Mouse (Mus musculus) kidney, adult 18-20 months (tissue): ENCODE measurements around the gene Pdf.

Source experiments
- DNase-seq: peaks from one replicate; pipeline ENCODE4 v3.0.0; 2021

Pdf gene

GRCm38 (mm10) chr8:107048061-107048941, at the start of gene Pdf:
Pdf (minus strand) TSS chr8:107048614.
- DNase-seq: peak; percentile 85

GRCm38 (mm10) chr8:107096366-107097036, 48.1 kb upstream of the Pdf start, which contains the start of gene Terf2:
Terf2 (minus strand) TSS chr8:107096547.
- DNase-seq: peak; percentile 95

- DNase-seq: no peak
Observed at GRCm38 (mm10) chr8:107095717-107096365, 47.4 kb upstream of the Pdf start.

- no peak for DNase-seq
Observed at GRCm38 (mm10) chr8:107090531-107090930, 42.1 kb upstream of the Pdf start.

DNA sequence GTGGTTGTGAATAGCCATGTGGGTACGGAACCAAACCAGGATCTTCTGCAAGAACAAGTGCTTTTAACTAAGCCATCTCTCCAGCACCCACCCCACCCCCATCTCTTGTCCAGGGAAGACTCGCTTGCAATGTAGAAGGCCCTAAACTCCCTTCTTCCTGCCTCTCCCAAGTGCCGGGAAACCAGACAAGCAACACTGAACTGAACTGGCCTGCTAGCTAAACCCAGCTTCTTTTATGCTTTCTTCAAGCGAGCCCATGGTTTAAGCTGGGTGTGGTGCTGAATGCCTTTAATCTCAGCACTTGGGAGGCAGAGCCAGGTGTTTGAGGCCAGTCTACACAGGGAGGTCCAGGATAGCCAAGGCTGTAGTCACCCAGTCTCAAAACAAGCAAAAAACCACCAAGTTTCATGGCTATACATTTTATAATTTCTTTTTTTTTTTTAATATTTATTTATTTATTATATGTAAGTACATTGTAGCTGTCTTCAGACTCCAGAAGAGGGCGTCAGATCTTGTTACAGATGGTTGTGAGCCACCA, 40.2 kb upstream of the Pdf start:
- no peak for DNase-seq

GRCm38 (mm10) chr8:107086018-107086417, 37.6 kb upstream of the Pdf start:
- DNase-seq: no peak

DNA sequence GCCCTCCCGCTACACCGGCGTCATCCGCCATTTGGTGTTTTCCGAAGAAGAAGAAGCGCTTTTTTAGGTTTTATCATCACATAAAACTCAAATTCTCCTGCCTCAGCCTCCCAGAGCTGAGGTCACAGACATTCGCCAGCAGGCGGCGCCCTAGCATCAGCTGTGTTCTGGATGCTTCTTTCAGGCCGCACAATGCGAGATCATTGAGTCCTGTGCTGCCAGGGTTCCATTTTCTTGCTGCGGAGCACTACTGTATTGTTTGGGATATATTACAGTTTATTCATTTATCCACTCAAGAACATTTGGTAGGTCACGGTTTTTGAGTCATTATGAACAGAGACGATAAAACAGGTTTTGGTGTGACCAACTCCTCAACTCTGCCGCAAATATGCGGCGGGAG, 36.9 kb upstream of the Pdf start:
- DNase-seq: no peak

- DNase-seq: no peak
Observed at GRCm38 (mm10) chr8:107076239-107076888, 27.9 kb upstream of the Pdf start.

DNA sequence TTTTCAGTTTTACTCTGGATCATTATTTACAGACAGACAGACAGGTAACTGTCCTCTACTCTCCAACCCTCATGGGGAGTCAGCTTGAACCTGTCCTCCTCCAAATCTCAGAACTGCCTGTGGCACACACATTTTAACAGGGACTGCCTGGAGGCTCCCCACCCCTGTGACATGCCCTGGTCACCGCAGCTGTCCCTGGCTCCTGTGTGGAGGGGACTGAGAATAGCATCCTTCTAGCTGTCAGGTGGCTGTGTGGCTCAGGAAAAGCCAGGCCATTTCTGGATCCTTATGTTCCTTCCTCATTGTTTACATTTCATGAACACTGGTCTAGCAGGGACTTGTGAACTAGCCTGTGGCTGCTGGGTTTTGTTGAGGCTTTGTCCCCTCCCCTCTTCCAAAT, 25.7 kb upstream of the Pdf start:
- DNase-seq: no peak

- no peak for DNase-seq
Observed at GRCm38 (mm10) chr8:107073706-107074105, 25.3 kb upstream of the Pdf start.

- peak; percentile 85 for DNase-seq
Observed at GRCm38 (mm10) chr8:107065511-107066496, 17.4 kb upstream of the Pdf start, which contains the start of gene Tmed6. Tmed6 (minus strand) TSS chr8:107065644.

- DNase-seq: no peak
Observed at GRCm38 (mm10) chr8:107062613-107063012, 14.2 kb upstream of the Pdf start.

DNA sequence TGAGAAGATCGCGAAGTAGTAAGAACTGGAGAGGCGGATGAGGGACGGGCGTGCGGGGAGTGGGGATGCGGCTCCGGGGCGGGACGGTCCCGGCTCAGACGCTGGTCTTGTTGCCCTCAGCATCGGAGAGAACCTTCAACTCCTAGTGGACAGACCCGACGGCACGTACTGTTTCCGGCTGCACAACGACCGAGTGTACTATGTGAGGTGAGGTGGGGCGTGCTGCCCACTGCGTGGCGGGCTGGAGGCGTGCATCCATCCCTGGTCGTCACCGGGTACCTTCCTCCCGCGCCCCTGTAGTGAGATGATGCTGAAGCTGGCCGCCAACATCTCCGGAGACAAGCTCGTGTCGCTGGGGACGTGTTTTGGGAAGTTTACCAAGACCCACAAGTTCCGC, 8.6 kb upstream of the Pdf start:
- DNase-seq: no peak

DNA sequence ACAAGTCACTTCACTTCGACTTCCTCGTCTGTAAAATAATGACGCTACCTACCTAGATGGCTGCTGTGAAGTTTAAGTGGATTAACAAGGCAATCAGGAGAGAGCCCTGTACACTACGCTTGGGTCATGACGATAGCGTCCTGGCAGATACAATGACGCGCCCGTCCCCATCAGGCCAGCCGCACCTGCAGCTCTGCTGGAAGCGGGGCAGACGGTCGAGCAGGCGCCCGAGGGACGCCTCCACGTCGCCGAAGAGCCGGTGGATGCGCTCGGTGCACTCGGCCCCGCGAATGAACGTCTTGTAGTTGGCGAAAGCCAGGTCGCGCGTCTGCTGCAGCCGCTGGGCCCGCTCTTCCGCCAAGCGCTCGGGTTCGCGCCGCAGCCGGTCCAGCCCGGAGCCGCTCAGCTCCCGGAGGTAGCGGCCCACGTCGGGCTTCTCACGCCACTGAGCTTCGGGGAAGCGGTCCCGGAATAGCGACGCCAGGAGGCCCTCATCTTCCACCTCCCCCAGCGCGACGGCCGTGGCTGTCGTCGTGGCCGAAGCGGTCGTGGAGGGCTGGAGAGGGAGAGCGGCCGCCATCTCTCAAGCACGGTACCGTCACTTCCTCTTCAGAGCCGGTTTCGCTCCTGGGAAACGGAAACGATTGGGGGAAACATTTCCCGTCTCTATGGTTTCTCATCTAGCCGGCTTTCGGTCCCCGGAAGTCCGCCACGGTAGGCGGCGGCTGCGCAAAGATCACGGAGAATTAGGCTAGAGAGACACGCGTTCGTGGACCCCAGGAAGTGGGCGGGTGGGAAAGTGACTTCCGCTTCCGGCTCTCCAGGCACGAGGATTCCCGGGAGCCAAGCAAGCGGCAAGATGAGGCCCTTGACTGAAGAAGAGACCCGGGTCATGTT, 7.9 kb upstream of the Pdf start, which contains the start of the genes Cog8 and Nip7:
Gene Cog8, minus strand, starts transcription at position 614 of the 897 bp plus-strand sequence.
Gene Nip7, plus strand, starts transcription at position 802 of the 897 bp plus-strand sequence.
- DNase-seq: peak; percentile 94

DNA sequence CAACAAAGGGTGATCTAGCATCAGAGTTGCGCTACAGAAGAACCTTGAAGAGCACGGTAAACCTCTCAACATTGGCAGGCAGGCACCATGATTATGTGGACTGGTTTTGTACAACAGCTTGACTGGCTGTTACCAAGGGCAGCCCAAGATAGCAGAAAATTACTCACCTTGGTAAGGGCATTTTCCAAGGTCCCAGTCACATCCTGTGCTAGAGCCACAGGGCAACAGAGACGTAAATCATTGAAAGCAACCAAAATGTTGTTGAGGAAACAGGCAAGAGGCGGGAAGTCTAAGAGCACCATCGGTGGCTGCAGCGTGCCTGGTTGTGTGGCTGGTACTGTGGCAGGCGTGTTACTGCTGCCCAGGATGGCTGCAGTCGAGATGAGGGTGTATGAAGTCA, 3.6 kb upstream of the Pdf start:
- DNase-seq: no peak

DNA sequence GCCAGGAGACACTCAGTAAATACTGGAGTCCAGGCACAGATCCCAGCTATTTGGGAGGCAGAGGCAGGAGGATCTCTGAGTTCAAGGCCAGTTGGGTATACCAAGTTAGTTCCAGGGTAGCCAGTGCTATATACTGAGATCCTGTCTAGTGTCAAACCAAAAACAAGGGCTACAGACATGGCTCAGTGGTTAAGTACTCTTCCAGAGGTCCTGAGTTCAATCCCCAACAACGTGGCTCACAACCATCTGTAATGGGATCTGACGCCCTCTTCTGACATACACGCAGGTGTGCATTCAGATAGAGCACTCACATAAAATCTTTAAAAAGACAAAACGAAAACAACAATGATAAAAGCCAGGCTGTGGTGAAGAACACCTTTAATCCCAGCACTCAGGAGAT, 1.1 kb upstream of the Pdf start:
- no peak for DNase-seq

DNA sequence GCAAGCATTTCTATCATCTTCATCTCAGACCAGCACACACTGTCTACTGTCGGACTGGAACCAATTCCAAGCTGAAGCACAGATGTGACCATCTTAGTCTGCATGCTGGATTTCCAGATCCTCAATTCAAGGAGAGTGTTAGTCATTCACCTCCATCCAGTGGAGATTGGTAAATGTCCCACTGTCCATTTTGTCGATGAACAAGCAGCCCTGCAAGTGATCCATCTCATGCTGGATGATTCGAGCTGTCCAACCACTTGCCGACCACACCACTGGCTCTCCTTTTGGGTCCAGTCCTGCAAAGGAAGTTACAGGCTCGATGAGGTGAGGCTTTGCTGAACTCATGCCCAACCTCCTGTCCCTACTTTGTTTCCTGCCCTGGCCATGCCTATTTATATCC, 1.4 kb downstream of the Pdf start:
- DNase-seq: no peak

DNA sequence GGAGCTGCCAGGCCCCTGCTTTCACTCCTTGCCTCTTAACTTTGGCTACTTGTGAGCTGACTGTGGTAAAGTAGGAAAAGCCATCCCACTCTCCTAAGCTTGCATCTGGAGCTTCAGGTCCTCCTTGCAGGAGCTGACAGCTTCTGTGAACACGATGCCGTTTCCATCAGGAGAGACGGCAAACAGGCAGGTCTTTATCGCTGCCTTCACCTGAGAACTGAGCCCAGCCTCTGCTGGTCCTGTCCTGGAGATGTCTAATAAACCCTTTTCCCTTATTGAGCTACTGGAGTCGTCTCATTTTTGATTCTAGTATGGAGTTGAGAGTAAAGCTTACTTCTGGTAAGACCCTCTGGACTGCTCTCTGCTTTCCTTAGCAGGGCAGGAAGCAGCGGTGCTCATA, 2.9 kb downstream of the Pdf start:
- DNase-seq: no peak

DNA sequence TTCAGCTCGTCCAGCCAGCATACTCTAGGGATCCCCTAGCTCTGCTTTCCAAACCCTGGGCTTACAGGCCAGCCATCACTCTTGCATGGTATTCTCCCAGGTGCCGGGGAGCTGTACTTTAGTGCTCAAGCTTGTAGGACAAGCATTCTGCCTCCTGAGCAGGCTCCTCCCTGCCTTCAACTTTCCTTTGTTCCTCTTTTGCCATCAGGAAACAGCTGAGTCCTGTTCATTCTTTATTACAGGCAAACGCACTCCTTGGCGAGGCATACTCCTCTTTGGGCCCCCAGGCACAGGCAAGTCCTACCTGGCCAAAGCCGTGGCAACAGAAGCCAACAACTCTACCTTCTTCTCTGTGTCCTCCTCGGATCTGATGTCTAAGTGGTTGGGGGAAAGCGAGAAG, 7.8 kb downstream of the Pdf start:
- DNase-seq: no peak

DNA sequence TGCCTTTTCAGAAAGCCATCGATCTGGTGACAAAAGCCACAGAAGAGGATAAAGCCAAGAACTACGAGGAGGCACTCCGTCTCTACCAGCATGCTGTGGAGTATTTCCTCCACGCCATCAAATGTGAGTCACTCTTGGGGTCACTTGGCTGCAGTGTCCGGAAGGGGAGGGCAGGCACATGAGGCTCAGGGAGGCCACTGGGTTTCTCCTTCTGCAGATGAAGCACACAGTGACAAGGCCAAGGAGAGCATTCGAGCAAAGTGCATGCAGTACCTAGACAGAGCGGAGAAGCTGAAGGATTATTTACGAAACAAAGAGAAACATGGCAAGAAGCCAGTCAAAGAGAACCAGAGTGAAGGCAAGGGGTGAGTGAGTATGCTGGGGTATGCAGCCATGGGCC, 11.8 kb downstream of the Pdf start:
- peak; percentile 33 for DNase-seq
